Mouse (Mus musculus): ENCODE results near the gene Cdhr2.

The Cdhr2 gene

GRCm38 (mm10) chr13:54687096-54687495 is 14.2 kb upstream of the Cdhr2 start:
- no peak for TF ChIP-seq GATA4 (IDR thresholded peaks at IDR 0.05; ENCODE audit: insufficient replicate concordance, low read length)

- TF ChIP-seq GATA4 (IDR thresholded peaks at IDR 0.05; ENCODE audit: insufficient replicate concordance, low read length) = no peak
Measured at GRCm38 (mm10) chr13:54687575-54688424, 13.5 kb upstream of the Cdhr2 start.

GRCm38 (mm10) chr13:54690151-54690740 is 11.0 kb upstream of the Cdhr2 start:
- no peak for TF ChIP-seq GATA4 (IDR thresholded peaks at IDR 0.05; ENCODE audit: insufficient replicate concordance, low read length)

DNA sequence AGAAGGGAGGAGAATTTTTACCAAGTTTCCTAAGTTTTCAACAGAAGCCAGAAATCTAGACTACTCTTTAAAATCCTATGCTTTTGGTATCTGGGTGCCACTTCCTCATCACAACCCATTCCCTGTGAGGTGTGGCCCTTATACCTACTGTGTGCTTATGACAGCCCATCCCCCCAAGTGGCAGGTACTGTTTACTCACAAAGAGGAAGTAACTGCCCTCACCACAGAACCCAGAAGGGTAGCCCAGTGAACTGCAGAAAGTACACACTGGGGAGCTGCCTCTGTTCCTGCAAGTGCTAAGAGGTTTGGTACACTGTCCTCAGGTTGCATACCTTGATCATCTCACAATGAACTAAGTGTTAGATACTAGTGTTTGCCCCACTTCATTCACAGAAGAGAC is 9.5 kb upstream of the Cdhr2 start:
- TF ChIP-seq GATA4 (IDR thresholded peaks at IDR 0.05; ENCODE audit: insufficient replicate concordance, low read length) = no peak

- no peak for TF ChIP-seq GATA4 (IDR thresholded peaks at IDR 0.05; ENCODE audit: insufficient replicate concordance, low read length)
Measured at GRCm38 (mm10) chr13:54692711-54693557, 8.3 kb upstream of the Cdhr2 start.

GRCm38 (mm10) chr13:54693558-54694347 is 7.5 kb upstream of the Cdhr2 start, which contains the start of gene Rnf44:
Rnf44 (minus strand) TSS chr13:54693907.
- TF ChIP-seq GATA4 (IDR thresholded peaks at IDR 0.05; ENCODE audit: insufficient replicate concordance, low read length) = peak; percentile 66; the same call in 1 of the 2 replicates

- no peak for TF ChIP-seq GATA4 (IDR thresholded peaks at IDR 0.05; ENCODE audit: insufficient replicate concordance, low read length)
Measured at GRCm38 (mm10) chr13:54694348-54695060, 6.8 kb upstream of the Cdhr2 start.

GRCm38 (mm10) chr13:54695479-54696230 is 5.6 kb upstream of the Cdhr2 start:
- no peak for TF ChIP-seq GATA4 (IDR thresholded peaks at IDR 0.05; ENCODE audit: insufficient replicate concordance, low read length)

GRCm38 (mm10) chr13:54702507-54702906 is 1.2 kb downstream of the Cdhr2 start:
- no peak for TF ChIP-seq GATA4 (IDR thresholded peaks at IDR 0.05; ENCODE audit: insufficient replicate concordance, low read length)

DNA sequence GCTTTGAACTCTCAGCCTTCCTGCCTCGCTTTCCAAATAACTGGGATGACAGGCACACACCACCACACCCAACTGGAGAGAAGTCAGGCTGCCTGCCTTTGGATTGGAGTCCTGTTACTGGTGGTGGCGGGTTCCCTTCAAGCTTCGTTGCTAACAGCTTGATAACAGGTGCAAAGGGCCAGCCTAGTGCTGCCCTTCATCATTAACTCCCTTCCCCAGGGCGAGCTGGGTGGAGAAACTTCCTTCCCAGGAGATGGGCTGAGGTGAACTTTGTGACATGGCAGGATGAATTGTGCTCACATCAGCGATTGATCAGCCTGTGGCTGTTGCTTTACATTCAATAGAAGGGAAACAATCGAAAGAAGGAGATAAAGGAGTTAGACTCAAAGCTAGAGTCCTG is 3.6 kb downstream of the Cdhr2 start:
- no peak for TF ChIP-seq GATA4 (IDR thresholded peaks at IDR 0.05; ENCODE audit: insufficient replicate concordance, low read length)

DNA sequence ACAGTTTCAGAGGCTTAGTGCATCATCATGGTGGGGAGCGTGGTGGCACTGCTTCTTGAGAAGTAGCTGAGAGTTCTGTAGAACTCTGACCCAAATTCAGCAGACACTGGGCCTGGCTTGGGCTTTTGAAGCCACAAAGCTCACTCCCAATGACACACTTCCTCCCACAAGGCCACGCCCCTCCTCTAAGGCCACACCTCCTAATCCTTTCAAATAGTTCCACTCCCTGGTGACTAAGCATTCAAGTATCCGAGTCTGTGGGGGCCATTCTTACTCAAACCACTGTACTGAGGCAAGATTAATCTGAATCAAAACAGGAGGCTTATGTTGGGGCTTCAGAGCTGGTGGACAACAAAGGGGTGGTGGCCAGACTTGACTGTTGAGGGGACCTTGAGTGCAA is 9.6 kb downstream of the Cdhr2 start:
- TF ChIP-seq GATA4 (IDR thresholded peaks at IDR 0.05; ENCODE audit: insufficient replicate concordance, low read length) = no peak

- TF ChIP-seq GATA4 (IDR thresholded peaks at IDR 0.05; ENCODE audit: insufficient replicate concordance, low read length) = no peak
Measured at GRCm38 (mm10) chr13:54714393-54714792, 13.1 kb downstream of the Cdhr2 start.

DNA sequence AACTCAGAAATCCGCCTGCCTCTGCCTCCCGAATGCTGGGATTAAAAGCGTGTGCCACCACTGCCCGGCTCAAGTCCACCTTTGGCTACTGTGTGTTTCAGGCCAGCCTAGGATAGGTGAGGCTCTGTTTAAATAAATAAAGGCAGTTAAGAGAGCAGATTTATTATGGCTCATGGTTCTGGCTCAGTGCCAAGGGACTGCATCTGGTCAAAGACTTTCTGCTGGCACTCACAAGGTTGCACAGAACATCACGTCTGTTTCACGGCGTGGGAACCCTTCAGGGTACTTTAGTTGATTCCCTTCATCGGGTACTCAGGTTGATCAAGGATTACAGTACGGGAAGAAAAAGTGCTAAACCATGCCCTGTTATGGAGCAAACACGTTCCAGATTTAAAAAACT is 13.7 kb downstream of the Cdhr2 start:
- no peak for TF ChIP-seq GATA4 (IDR thresholded peaks at IDR 0.05; ENCODE audit: insufficient replicate concordance, low read length)
